Mouse (Mus musculus) T-helper 1 cell (primary cell): ENCODE measurements around the gene Hes2.

Experiments
- in situ Hi-C: fragments of 300-600 bp; cut with MboI, MseI; formaldehyde crosslinking; loops from one replicate; pipeline ENCODE4 v1.15.1; 2025; ENCODE audit warnings: high pct_unique_total_duplicates

The Hes2 gene

DNA sequence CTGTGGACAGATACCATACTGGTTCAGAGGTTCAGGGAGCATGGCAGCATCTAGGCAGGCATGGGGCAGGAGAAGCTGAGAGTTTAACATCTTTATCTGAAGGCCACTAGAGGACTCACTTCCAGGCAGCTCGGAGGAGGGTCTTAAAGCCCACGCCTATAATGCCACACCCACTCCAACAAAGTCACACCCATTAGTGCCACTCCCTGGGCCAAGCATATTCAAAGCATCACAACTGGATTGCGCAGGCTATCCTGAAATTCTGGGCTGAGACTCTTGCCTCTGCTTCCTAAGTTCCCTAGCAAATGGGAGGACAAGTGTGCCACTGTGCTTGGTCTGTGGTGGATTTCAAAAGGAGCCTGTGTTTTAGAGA is 26.5 kb downstream of the Hes2 start:
- in situ Hi-C loops = no loop called here

GRCm38 (mm10) chr4:152185510-152186204 is 27.0 kb downstream of the Hes2 start:
- in situ Hi-C loops = no loop called here

DNA sequence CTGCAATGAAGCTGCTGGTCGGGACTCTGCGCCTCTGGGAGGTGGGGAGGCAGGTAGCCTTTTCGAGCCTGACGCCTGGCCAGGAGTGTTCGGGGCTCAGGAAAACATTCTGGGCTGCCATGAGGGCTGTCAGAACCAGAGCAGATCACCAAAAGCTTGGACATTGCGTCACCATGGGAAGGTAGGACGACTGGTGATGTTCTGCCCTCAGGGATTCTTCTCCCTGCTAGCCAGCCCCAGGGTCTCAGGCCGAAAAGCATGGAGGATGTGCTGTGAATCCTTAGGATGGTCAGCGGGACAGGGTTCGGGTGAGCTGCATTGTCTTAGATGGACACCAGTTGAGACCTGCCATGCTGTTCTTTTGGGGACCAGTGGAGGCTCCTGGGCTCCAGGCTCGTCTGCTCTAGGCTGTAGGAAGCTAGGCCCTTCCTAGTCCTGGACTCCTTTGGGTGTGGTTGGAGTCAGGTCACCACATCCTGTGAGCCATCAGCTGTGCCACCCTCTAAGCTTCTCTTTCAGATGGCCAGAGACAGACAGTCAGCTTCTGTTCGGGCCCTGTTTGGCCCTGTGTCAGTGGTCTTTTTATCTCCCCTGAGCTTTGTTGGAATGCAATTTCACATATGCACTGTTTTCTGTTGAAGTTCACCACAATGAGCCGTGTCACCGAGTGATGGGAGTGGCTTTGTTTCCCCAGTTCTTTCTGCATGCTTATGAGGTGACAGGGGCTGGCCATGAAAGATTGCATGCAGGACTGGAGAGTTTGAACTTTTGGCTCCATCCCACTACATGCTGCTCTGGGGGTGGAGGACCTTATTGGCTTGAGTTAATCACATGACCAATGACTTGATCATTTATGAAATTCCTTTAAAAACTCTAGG is 27.8 kb downstream of the Hes2 start:
- in situ Hi-C loops = no loop called here

DNA sequence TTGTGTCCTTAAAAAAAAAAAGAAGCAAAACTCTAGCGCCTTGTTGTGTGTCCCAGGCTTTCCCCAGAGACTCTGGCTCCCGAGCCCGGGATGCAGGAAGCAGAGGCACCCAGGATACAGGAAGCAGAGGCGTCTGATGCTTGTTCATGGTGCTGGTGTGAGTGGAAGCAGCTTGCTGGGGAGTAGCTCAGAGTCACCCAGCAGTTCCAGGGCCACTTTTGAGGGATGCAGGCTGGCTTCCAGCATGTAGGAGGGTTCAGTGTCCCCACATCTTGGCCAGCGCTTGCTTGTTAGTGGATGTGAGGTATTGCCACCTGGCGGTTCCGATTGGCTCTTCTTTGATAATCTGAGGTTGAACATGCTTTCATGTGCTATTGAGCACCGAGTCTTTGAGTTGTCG is 28.5 kb downstream of the Hes2 start:
- in situ Hi-C loops = no loop called here

DNA sequence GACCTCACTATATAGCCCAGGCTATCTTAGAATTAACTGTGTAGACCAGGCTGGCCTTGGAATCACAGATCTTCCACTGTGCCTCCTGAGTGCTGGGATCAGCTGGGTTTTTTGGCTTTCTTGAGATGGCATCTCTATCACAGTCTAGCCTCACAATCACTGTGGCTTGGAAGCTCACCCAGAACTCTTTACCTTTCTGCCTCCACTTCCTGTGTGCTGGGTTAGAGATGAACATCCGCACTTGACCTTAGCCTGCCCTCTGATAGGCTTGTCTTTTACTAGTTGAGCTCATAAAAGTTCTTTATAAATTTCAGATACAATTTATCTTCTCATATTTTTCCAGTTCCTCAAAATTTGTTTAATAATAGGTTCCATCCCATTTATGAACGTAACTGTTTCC is 30.0 kb downstream of the Hes2 start:
- in situ Hi-C loops = no loop called here

DNA sequence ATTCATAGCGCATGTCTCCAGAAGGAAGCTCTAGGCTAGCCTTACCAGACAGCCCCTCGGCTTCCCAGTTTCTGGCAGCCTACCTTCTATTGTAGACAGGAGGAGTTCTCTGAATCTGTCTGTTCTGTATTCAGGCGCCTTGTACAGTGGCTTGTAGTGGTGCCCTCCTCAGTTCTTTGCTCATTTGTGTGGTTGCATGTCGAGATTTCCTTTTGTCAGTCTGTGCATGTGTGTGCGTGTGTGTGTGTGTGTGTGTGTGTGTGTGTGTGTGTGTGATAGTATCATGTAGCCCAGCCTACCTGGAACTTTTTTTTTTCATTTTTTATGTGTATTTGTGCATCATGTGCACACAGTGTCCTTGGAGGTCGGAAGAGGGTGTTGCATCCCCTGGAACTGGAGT is 30.4 kb downstream of the Hes2 start:
- in situ Hi-C loops = no loop called here

- in situ Hi-C loops = no loop called here
Observed at GRCm38 (mm10) chr4:152189691-152190090, 31.0 kb downstream of the Hes2 start.

GRCm38 (mm10) chr4:152190096-152190653 is 31.5 kb downstream of the Hes2 start:
- in situ Hi-C loops = no loop called here

DNA sequence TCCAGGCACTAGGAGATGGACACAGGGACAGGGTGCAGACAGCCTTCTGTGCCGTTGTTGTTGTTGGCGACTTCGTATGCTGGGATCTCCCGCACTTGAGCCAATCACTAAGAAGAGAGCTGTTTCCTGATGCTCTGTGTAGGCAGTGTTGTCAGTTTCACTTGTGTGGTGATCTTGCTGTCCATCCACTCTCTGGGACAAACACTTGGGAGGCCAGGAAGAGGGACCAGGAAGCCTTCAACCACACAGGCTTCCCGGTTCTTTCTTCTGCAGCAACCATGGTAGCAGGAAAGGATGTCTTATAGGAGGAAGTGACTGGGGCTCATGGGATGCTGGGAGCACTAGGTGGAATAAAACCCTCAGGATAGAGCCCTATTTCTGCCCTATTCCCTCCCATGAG is 32.0 kb downstream of the Hes2 start:
- in situ Hi-C loops = no loop called here

DNA sequence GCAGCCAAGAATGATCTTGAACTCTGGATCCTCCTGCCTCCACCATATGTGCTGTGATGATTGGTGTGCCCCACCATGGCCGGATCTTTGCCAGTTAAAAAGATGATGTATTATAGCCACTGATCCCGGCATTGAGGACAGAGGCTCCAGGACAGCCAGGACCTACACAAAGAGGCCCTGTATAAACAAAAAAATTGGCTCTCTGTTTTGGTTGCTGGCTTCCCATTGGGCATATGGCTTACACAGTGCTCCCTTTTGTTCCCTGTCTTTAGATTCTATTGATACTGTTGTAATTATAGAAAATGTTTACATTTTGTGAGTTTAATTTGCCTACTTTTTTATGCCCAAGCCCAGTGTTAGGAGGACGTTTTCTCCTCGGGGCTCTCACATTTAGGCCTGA is 33.9 kb downstream of the Hes2 start:
- in situ Hi-C loops = no loop called here

GRCm38 (mm10) chr4:152194476-152195175 is 36.0 kb downstream of the Hes2 start:
- in situ Hi-C loops = no loop called here

GRCm38 (mm10) chr4:152196276-152196675 is 37.6 kb downstream of the Hes2 start:
- in situ Hi-C loops = no loop called here

GRCm38 (mm10) chr4:152197545-152197944 is 38.9 kb downstream of the Hes2 start:
- in situ Hi-C loops = no loop called here

GRCm38 (mm10) chr4:152199617-152200016 is 41.0 kb downstream of the Hes2 start:
- in situ Hi-C loops = no loop called here

- in situ Hi-C loops = no loop called here
Observed at GRCm38 (mm10) chr4:152201492-152201891, 42.8 kb downstream of the Hes2 start.

DNA sequence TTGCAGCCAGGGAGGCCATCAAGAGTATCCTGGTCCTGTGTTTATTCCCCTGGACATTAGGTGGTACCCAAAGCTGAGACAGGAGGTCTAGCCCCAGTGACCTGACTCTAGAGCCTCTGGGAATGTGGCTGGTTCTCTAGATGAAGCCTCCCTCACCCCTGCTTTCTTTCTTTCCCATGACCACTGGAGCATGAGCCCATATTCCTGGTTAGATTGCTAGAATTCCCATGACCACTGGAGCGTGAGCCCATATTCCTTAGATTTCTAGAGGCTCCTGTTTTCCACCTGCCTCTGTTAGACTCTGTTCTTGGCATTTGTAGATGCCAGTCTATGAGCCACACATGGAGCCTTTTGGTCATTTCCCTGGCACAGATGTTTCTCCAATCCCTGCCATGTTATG is 43.8 kb downstream of the Hes2 start:
- in situ Hi-C loops = no loop called here

GRCm38 (mm10) chr4:152202905-152203304 is 44.2 kb downstream of the Hes2 start:
- in situ Hi-C loops = no loop called here

DNA sequence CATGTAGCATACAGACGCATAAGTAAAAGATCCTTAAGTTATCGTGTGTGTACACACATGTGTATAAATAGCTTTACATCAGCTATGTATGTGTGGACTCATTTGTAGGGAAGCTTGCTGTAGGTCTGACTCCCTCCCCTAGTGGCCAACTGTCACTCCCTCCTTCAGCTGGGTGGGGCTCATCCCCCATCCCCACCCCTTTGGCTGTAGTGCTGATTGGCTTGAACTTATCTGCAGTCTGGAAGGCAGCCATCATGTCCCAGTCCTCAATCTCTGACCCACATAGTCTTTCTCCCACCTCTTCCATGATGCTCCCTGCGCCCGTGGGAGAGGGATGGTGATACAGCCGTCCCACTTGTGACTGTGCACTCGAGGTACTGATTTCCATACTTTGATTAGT is 46.0 kb downstream of the Hes2 start:
- in situ Hi-C loops = no loop called here

- in situ Hi-C loops = no loop called here
Observed at GRCm38 (mm10) chr4:152206199-152206598, 47.5 kb downstream of the Hes2 start.

GRCm38 (mm10) chr4:152209623-152210022 is 51.0 kb downstream of the Hes2 start:
- in situ Hi-C loops = loop anchor here (5.0 kb wide), 2 partner anchors 32 to 78 kb away; partner anchors contain the start of gene Acot7
